Mouse (Mus musculus): ENCODE data around the gene Fcho2.

Gene Fcho2

GRCm38 (mm10) chr13:98715443-98715990, 99.7 kb downstream of the Fcho2 start:
- peak in 1 of 2 experiments; percentile 13 for DNase-seq (ENCODE audit: low spot score in 2 of 2)

GRCm38 (mm10) chr13:98710655-98711054, 104.6 kb downstream of the Fcho2 start:
- DNase-seq (ENCODE audit: low spot score in 2 of 2): no peak

- no peak for DNase-seq (ENCODE audit: low spot score in 2 of 2)
These were observed 105.0 kb downstream of the Fcho2 start for GRCm38 (mm10) chr13:98710236-98710635.

GRCm38 (mm10) chr13:98705501-98705900, 109.7 kb downstream of the Fcho2 start:
- no peak for DNase-seq (ENCODE audit: low spot score in 2 of 2)

- no peak for DNase-seq (ENCODE audit: low spot score in 2 of 2)
These were observed 111.5 kb downstream of the Fcho2 start for GRCm38 (mm10) chr13:98703786-98704185.

- DNase-seq (ENCODE audit: low spot score in 2 of 2): no peak
These were observed 112.9 kb downstream of the Fcho2 start for GRCm38 (mm10) chr13:98702361-98702760.

GRCm38 (mm10) chr13:98701309-98701675, 114.0 kb downstream of the Fcho2 start:
- DNase-seq (ENCODE audit: low spot score in 2 of 2): no peak

GRCm38 (mm10) chr13:98700661-98701308, 114.5 kb downstream of the Fcho2 start:
- no peak for DNase-seq (ENCODE audit: low spot score in 2 of 2)

GRCm38 (mm10) chr13:98699982-98700540, 115.2 kb downstream of the Fcho2 start:
- DNase-seq (ENCODE audit: low spot score in 2 of 2): no peak

- DNase-seq (ENCODE audit: low spot score in 2 of 2): no peak
These were observed 116.1 kb downstream of the Fcho2 start for GRCm38 (mm10) chr13:98699051-98699744.

- DNase-seq (ENCODE audit: low spot score in 2 of 2): no peak
These were observed 118.5 kb downstream of the Fcho2 start for GRCm38 (mm10) chr13:98696716-98697115.

GRCm38 (mm10) chr13:98695546-98695945, 119.7 kb downstream of the Fcho2 start:
- no peak for DNase-seq (ENCODE audit: low spot score in 2 of 2)

- no peak for DNase-seq (ENCODE audit: low spot score in 2 of 2)
These were observed 120.4 kb downstream of the Fcho2 start, which contains the start of gene Tmem171 for GRCm38 (mm10) chr13:98694773-98695314. Tmem171 (minus strand) TSS chr13:98694834.

- no peak for DNase-seq (ENCODE audit: low spot score in 2 of 2)
These were observed 121.9 kb downstream of the Fcho2 start for GRCm38 (mm10) chr13:98693316-98693715.

GRCm38 (mm10) chr13:98691956-98692515, 123.2 kb downstream of the Fcho2 start:
- no peak for DNase-seq (ENCODE audit: low spot score in 2 of 2)

GRCm38 (mm10) chr13:98690886-98691285, 124.4 kb downstream of the Fcho2 start:
- no peak for DNase-seq (ENCODE audit: low spot score in 2 of 2)

GRCm38 (mm10) chr13:98689605-98690290, 125.5 kb downstream of the Fcho2 start:
- DNase-seq (ENCODE audit: low spot score in 2 of 2): no peak

- peak; percentile 44 to 59 for DNase-seq (ENCODE audit: low spot score in 2 of 2)
These were observed 127.3 kb downstream of the Fcho2 start for GRCm38 (mm10) chr13:98687931-98688330.

- DNase-seq (ENCODE audit: low spot score in 2 of 2): no peak
These were observed 130.9 kb downstream of the Fcho2 start for GRCm38 (mm10) chr13:98684144-98684900.

- no peak for DNase-seq (ENCODE audit: low spot score in 2 of 2)
These were observed 131.8 kb downstream of the Fcho2 start for GRCm38 (mm10) chr13:98683412-98683811.
